Mouse (Mus musculus) heart, embryonic 11.5 days (tissue): Measurements from ENCODE around the gene Efnb1. TPM values are rescaled to one million over a fixed set of nuclear protein-coding genes. Genes with fewer than 3 reads are reported as not detected.
"Not testable (repeated sequence)": the region's sequence is repeated elsewhere in the genome, so short reads cannot be mapped to it uniquely, and the experiment has no call there.

Source experiments
- ATAC-seq: fragments of 200-750 bp; cut with Nextera tagmentation; replicated peaks from 2 replicates; pipeline ENCODE4 v1.8.0; 2017; ENCODE audit warnings: moderate library complexity; ENCODE audit not compliant: insufficient number of reproducible peaks, low FRiP score, low TSS enrichment
- H3K27ac ChIP-seq: fragments of 300-500 bp; sonication (generic); 2 replicates; pipeline ENCODE4 v1.5.1; 2014; ENCODE audit warnings: mild to moderate bottlenecking, low read depth, low read length
- H3K27me3 ChIP-seq: fragments of 300-500 bp; sonication (generic); 2 replicates; pipeline ENCODE4 v1.6.1; 2014; ENCODE audit warnings: mild to moderate bottlenecking, low read length, mixed read lengths; ENCODE audit not compliant: control insufficient read depth, insufficient read depth
- H3K36me3 ChIP-seq: fragments of 300-500 bp; sonication (generic); 2 replicates; pipeline ENCODE4 v1.6.1; 2014; ENCODE audit warnings: mild to moderate bottlenecking, low read length, moderate library complexity, mixed read lengths; ENCODE audit not compliant: control insufficient read depth, insufficient read depth
- H3K4me1 ChIP-seq: fragments of 300-500 bp; sonication (generic); 2 replicates; pipeline ENCODE4 v1.6.1; 2014; ENCODE audit warnings: low read length; ENCODE audit not compliant: control insufficient read depth, insufficient read depth
- H3K4me2 ChIP-seq: fragments of 300-500 bp; sonication (generic); 2 replicates; pipeline ENCODE4 v1.6.1; 2014; ENCODE audit warnings: mild to moderate bottlenecking, moderate library complexity
- H3K4me3 ChIP-seq: fragments of 300-500 bp; sonication (generic); 2 replicates; pipeline ENCODE4 v1.5.1; 2014; ENCODE audit warnings: low read depth, low read length
- H3K9ac ChIP-seq: fragments of 300-500 bp; sonication (generic); 2 replicates; pipeline ENCODE4 v1.6.1; 2014; ENCODE audit warnings: mild to moderate bottlenecking, low read depth, low read length, moderate library complexity
- H3K9me3 ChIP-seq: fragments of 300-500 bp; sonication (generic); replicated peaks from 2 replicates; pipeline ENCODE4 v1.6.1; 2016; ENCODE audit warnings: low read length; ENCODE audit not compliant: control insufficient read depth
- WGBS: fragments of 180-500 bp; shearing (Covaris S2); extraction: QIAGEN DNeasy Blood & Tissue Kit; methylation state at CpG from one replicate; pipeline ENCODE4 v1.1.7; 2014; ENCODE audit not compliant: insufficient replicate concordance; 5-methylcytosine and 5-hydroxymethylcytosine counted together
- polyA plus RNA-seq: library from polyadenylated mRNA; unstranded; fragments of >200 nt; fragmentation: Nextera tagmentation; extraction: Ambion mirVana; gene quantifications from 2 replicates; pipeline ENCODE4 v1.2.1, GENCODE M21; 2014

The Efnb1 gene
- 16.0 and 16.8 TPM in 2 replicates for polyA plus RNA-seq

- Histone ChIP-seq H3K4me2 (peak within 1 kb of the TSS; percentile 68), H3K36me3 (no peaks in the 10 kb centered on the region), H3K4me1 (peaks cover 11% of the 10 kb centered on the region), H3K27me3 (peaks cover 16% of the 10 kb centered on the region), H3K4me3 (peak within 1 kb of the TSS; percentile 64), H3K9me3 (no peaks in the 10 kb centered on the region), H3K9ac (peak within 1 kb of the TSS; percentile 83), H3K27ac (peak within 1 kb of the TSS; percentile 62)
- WGBS, result 25% methylated on average over 35 of the region's 35 CpGs
- ATAC-seq, result peak; percentile 90
Observed at GRCm38 (mm10) chrX:99135523-99136258, at the start of gene Efnb1. Efnb1 (plus strand) TSS chrX:99136130.

- Histone ChIP-seq H3K4me2 (no peak overlapping the region), H3K4me1 (no peaks in the 10 kb centered on the region), H3K27me3 (peaks cover 13% of the 10 kb centered on the region), H3K9ac (no peak overlapping the region), H3K36me3 (no peaks in the 10 kb centered on the region), H3K27ac (no peak overlapping the region), H3K9me3 (no peaks in the 10 kb centered on the region), H3K4me3 (no peak overlapping the region)
- WGBS, result 67% methylated on average over 2 of the region's 2 CpGs
- ATAC-seq, result no peak
Observed at GRCm38 (mm10) chrX:99092704-99093103, 43.2 kb upstream of the Efnb1 start.

GRCm38 (mm10) chrX:99111088-99111724 lies 24.7 kb upstream of the Efnb1 start:
- H3K36me3 ChIP-seq, H3K9me3 ChIP-seq, H3K27me3 ChIP-seq, H3K27ac ChIP-seq, H3K9ac ChIP-seq, H3K4me2 ChIP-seq, H3K4me3 ChIP-seq, H3K4me1 ChIP-seq: not testable (repeated sequence)
- peak; percentile 61 for ATAC-seq
- 74% methylated on average over 5 of the region's 10 CpGs for WGBS

- WGBS, result 86% methylated on average over 5 of the region's 5 CpGs
- H3K4me2 ChIP-seq, result no peak overlapping the region
- no peak for ATAC-seq
- no peaks in the 10 kb centered on the region for H3K27me3 ChIP-seq
- no peak overlapping the region for H3K27ac ChIP-seq
- no peaks in the 10 kb centered on the region for H3K36me3 ChIP-seq
- no peak overlapping the region for H3K4me3 ChIP-seq
- no peak overlapping the region for H3K9ac ChIP-seq
- no peaks in the 10 kb centered on the region for H3K4me1 ChIP-seq
- H3K9me3 ChIP-seq, result no peaks in the 10 kb centered on the region
Observed at GRCm38 (mm10) chrX:99119510-99119909, 16.4 kb upstream of the Efnb1 start.

GRCm38 (mm10) chrX:99130059-99130458 lies 5.9 kb upstream of the Efnb1 start:
- 31% methylated on average over 3 of the region's 3 CpGs for WGBS
- no peak overlapping the region for H3K27ac ChIP-seq
- peaks cover 15% of the 10 kb centered on the region for H3K27me3 ChIP-seq
- 0 out of 2 replicates have a peak, but pooled peaks cover 2% of the 10 kb centered on the region for H3K4me1 ChIP-seq
- no peak overlapping the region for H3K9ac ChIP-seq
- H3K9me3 ChIP-seq, result no peaks in the 10 kb centered on the region
- no peak overlapping the region for H3K4me3 ChIP-seq
- no peak overlapping the region for H3K4me2 ChIP-seq
- no peak for ATAC-seq
- H3K36me3 ChIP-seq, result no peaks in the 10 kb centered on the region

- H3K9ac ChIP-seq, result no peak overlapping the region
- H3K9me3 ChIP-seq, result no peaks in the 10 kb centered on the region
- peaks cover 15% of the 10 kb centered on the region for H3K27me3 ChIP-seq
- no peak for ATAC-seq
- WGBS, result 74% methylated on average over 6 of the region's 6 CpGs
- no peak overlapping the region for H3K4me3 ChIP-seq
- no peaks in the 10 kb centered on the region for H3K36me3 ChIP-seq
- 0 out of 2 replicates have a peak, but pooled peaks cover 2% of the 10 kb centered on the region for H3K4me1 ChIP-seq
- H3K27ac ChIP-seq, result no peak overlapping the region
- no peak overlapping the region for H3K4me2 ChIP-seq
Observed at GRCm38 (mm10) chrX:99132573-99132972, 3.4 kb upstream of the Efnb1 start.

DNA sequence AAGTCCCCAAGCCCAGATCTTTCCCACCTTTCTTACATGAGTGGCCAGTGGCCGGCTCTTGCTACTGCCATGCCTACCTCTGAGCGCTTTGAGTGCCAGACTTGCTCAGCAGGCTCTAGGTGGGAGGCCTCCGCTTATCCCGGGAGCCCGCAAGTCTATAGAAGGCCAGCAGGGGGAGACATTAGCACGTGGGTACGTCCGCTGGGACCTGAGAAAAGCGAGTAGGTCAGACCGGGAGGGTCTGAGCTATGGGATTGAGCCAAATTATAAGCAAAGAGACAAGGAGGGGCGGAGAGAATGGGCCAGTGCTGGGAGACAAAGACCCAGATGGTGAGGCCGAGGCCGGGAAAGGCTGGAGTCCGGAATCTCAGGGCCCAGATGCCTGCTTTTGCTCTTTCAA lies 1.0 kb upstream of the Efnb1 start:
- Histone ChIP-seq H3K36me3 (no peaks in the 10 kb centered on the region), H3K4me3 (peak overlapping the region; percentile 64), H3K9me3 (no peaks in the 10 kb centered on the region), H3K27ac (no peak overlapping the region), H3K4me2 (peak overlapping the region; percentile 68), H3K27me3 (peaks cover 17% of the 10 kb centered on the region), H3K9ac (no peak overlapping the region), H3K4me1 (peaks cover 6% of the 10 kb centered on the region)
- WGBS, result 23% methylated on average over 14 of the region's 14 CpGs
- no peak for ATAC-seq

DNA sequence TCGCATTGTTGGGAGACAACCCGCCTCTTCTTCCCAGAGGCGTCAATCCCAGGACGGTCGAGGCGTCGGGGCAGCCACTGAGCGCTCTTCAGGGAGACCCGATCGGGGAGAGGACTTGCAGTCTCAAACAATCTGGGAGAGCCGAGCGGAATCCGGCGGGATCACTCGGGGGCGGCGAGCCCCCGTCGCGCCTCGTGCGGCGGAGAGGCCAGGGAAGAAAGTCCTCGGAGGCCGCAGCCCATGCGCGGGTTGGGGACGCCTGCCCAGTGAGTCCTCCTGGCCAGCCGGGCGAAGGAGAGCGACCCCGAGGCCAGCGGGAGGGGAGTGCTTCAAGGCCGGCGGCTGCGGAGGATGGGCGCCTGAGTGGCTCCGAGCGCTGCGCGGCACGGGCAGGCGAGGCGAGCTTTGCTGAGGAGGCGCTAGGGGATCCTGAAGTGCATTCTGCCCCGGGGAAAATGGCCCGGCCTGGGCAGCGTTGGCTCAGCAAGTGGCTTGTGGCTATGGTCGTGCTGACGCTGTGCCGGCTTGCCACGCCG lies 569 bp downstream of the Efnb1 start:
- no peaks in the 10 kb centered on the region for H3K36me3 ChIP-seq
- no peaks in the 10 kb centered on the region for H3K9me3 ChIP-seq
- peak overlapping the region; percentile 83 for H3K9ac ChIP-seq
- H3K27me3 ChIP-seq, result peaks cover 13% of the 10 kb centered on the region
- peak overlapping the region; percentile 62 for H3K27ac ChIP-seq
- H3K4me2 ChIP-seq, result peak overlapping the region; percentile 68
- WGBS, result 17% methylated on average over 53 of the region's 53 CpGs
- H3K4me1 ChIP-seq, result peaks cover 10% of the 10 kb centered on the region
- peak overlapping the region; percentile 64 for H3K4me3 ChIP-seq
- no peak for ATAC-seq
